Mouse (Mus musculus) mature B cell (primary cell): ENCODE measurements around the gene Stat5a.

Source experiments
- in situ Hi-C: fragments of 300-500 bp; cut with MboI; formaldehyde crosslinking; loops from 2 replicates; pipeline ENCODE4 v1.14.3; 2019

Stat5a gene

DNA sequence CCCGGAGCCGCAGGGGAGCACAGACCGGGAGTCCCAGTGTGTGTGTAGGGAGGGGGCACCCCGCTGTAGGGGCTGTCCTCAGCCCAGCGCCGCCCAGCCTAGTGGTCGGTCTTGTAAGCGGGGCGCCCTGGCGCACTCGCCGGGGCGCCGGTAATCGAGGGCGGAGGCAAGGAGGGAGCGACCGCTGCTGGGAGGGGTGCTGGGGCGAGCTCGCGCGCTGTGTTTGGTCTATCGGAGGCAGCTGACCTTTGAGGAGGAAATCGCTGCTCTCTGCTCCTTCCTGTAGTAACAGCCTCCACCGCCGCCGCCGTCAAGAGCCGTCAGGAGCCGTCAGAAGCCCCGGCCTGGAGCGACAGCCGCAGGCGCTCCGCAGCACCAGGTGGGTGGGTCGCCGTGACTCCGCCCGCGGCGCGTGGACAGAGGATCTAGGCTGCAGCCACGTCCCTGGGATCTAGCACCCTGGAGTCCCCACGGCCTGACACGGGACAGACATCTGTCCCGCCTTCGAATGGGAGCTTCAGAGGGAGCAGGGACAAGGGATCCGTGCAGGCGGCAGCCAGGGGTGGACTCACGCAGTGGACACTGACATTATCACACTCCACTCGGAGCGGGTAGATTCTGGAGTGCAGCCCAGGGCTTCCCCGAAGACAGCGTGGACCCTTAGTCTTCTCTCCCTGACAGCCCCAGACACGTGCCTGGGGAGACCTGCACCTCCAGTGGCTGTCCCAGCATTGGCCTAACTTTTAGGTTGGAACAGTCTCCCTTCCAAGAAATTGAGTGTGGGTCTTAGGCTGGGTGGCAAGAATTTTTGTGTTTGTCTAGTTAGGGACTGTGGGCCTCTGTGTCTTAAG is 1.3 kb downstream of the Stat5a start:
- in situ Hi-C loops = no loop called here

DNA sequence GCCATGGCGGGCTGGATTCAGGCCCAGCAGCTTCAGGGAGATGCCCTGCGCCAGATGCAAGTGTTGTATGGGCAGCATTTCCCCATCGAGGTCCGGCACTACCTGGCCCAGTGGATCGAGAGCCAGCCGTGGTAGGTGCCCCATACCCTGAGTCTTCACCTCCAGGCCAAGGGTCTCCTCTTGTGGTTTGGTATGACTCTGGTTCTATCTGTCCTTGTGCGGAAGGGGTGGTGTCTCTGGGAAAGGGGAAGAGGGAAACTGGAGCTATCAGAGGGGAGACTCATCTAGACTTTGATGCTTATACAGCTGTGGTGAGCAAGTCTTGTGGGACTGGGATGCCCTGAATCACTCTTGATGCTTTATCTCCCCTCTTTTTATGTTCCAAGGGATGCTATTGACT is 2.2 kb downstream of the Stat5a start:
- in situ Hi-C loops = no loop called here

DNA sequence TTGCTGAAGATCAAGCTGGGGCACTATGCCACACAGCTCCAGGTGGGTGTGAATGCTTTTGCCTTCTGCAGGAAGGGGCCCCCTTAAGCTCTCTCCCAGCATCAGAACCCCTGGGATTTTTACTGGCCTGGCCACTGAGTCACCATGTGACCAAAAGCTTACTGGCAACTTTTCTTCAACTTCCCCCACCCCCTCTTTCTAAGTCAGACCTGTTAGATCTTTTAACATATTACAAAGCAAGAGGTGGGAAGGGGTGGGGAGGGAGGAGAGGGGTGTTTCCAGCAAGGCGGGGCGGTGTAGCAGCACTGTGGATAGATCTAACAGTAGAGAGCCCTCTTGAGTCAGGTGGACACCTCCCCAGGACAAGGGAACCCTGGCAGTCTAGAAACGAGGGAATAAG is 2.7 kb downstream of the Stat5a start:
- in situ Hi-C loops = no loop called here

DNA sequence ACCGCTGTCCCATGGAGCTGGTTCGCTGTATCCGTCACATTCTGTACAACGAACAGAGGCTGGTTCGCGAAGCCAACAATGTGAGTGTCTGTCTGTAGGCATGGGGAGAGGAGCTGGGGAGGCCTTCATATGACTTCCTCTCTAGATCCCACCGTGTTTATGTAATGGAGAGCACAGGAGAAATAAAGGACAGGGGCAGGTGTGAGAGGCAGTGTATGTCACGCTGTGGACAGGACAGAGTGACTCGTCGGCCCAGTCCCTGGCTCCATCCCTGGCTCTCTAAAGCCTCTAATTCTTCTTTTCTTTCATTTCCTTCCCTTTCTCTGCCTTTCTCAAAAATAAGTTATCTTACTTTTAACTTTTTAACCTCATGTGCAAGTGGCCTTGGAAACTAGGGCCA is 4.0 kb downstream of the Stat5a start:
- in situ Hi-C loops = no loop called here

DNA sequence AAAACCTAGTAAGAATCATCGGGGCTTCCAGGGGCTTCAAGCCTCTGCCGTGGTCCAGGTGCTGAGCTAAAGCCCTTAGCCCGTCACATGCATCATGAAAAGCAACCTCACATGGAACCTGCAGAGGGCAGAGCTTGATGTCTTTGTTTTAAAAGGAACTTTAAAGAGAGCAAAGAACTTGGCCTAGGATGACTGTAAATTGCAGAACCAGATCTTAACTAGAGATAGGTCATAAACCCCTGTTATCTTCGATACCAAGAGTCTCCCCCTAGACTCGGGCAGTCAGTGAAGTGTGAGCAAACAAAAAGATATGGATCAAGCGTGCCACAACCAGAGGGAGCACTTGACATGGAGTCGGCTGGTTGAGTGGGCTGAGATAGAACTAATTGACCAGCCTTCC is 6.5 kb downstream of the Stat5a start:
- in situ Hi-C loops = no loop called here

DNA sequence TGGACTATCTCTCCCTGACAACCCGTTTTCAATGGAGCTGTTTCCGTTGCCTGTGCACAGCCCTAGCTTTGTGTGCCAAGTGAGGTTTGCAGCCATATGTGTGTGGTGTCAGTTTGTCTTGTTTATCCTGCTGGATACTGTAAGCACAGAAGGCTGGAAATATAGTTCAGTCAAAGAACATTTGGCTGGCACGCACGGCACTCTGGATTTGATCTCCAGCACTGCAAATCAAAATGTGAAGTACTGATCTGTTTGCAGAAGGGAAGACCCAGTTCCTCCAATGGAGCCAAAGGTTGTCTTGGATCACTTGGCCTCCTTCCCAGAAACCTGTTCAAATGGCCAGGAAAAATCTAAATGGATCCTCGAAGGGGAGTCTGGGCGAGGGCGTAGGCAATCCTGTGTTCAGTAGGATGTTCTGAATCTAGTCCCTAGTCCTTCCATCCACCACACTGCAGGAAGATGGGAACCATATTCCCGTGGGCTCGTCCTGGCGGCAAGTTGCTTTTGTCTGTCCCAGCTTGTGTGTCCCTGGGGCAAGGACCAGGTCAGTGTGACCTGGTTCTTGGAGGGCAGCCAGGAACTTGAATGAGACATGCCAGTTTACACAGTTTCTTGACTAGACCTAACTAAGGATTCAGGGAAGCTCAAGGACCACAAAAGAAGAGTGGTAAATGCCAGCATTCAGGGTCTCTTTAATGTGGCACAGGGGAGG is 11.3 kb downstream of the Stat5a start:
- in situ Hi-C loops = no loop called here

DNA sequence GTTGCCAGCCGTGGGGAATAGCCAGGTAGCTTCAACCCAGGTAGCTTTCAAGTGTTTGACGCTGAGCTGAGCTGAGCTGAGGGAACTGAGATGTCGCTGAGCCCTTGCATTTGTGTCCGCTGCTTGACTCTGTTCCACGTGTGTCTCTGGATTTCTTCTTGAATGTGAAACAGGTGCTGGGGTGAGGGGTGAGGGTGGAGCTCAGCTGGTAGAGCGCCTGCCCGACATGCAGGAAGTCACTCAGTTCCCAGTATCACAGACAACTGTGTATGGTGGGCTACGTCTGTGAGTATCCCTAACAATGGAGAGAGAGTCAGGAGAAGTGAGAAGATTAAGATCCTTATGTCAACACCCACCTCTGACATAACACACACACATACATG is 11.8 kb downstream of the Stat5a start:
- in situ Hi-C loops = no loop called here

DNA sequence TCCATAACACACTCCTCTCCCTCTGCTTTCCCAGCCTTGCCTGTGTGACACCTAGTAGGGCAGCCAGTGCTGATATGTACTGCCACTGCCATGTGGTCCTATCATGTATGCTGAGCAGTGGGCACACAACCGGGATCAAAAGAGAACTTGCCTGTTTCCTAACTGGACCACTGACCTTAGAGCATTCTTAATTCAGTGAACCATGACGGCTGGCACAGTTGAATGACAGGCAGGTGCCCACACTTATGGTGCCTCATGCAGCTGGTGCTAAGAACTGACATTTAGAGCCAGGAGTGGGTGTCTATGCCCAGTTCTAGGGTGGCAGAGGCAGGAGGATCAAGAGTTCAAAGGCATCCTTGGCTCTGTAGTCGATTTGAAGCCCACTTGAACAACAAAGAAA is 16.6 kb downstream of the Stat5a start:
- in situ Hi-C loops = no loop called here

DNA sequence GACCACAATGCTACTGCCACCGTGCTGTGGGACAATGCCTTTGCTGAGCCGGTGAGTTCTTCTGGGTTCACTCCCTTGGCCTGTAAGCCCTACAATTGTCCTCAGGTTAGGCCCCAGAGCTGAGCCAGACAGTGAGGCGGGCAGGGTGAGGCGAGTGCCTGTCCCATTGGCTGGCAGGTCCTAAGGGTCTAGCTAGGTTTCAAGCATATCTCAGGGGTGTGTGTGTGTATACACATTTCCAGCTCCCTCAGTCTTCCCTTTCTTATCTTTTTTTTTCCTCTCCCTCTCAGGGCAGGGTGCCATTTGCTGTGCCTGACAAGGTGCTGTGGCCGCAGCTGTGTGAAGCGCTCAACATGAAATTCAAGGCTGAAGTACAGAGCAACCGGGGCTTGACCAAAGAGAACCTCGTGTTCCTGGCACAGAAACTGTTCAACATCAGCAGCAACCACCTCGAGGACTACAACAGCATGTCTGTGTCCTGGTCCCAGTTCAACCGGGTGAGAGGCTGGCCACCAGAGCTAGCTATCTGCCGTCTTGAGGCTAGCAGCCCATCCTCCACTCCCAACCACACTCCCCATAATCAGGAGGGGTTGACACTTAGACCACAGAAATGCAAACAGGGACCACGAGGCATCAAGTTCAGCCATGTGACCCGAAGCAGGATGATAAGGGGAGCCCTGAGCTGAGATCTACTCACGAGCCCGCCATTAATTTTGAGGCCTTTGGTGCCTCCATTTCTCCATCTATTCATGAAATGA is 20.3 kb downstream of the Stat5a start:
- in situ Hi-C loops = no loop called here

DNA sequence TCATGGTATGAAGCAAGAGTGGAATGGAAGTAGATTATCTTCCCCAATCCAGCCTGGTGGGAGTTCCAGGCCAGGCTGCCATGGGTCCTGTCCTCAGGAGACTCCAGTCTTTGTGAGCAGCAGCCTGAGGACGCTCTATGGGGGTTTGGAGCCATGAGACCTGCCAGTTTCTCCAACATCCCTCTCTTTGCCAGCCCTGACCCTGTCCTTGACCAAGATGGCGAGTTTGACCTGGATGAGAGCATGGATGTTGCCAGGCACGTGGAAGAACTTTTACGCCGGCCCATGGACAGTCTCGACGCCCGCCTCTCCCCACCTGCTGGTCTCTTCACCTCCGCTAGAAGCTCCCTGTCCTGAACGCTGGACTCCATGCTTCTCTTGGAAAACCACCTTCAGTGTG is 24.5 kb downstream of the Stat5a start:
- in situ Hi-C loops = no loop called here

DNA sequence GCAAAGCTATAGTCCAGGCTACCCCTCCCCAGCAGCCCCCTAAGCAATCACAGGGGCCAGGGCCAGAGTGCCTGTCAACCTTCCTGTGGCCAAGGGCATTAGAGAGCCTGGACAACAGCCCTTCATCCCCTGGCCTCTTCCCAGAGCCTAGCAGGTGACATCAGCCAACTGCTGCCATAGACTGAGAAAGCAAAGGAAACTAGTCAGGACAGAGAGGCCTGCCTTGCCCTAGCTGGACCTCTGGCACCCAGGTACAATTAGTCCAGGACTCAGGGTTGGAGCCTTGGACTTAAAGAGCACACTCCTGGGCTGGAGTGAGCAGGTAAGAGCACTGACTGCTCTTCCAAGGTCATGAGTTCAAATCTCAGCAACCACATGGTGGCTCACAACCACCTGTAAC is 26.3 kb downstream of the Stat5a start:
- in situ Hi-C loops = no loop called here

DNA sequence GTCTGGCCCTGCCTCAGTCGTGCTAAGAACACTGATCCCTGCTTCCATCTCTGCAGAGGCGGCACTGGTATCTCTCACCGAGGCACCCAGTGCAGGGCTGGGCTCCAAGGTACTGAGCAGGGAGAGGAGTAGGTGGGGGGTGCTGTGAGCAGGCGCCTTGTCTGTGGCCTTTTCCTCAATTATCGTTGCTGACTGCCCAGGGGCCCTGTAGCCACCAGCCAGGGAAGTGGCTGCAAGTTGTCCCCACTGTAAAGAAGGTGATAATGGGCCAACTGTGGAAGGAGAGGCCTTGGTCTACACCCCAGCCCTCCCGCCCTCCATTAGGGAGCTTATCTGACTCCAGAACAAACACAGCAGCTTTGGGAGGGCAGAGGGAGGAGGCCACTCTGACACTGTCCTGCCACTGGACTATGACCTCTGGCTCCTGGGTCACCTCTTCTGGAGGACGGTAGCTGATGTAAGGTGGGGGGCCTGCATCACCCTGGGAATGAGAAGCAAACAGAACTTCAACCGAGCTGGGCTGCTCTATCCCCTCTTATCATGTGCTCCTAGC is 27.1 kb downstream of the Stat5a start:
- in situ Hi-C loops = no loop called here

DNA sequence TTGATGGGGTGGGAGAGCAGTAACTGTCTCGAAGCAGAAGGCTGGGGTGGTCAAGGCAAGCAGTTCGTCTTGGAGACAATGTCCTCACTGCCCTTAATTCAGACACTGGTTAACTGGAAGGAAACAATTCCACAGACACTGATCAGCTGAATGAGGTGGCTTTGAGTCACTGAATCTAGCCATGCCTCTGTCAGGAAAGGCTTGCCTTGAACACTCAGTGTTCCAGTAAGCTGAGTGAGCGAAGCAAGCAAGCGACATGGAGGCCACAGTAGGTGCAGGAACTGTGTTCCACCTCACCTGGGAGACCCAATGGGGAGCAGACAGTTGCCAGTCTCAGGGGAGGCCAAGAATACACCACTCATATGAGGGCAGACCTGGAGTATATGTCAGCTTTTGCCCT is 28.1 kb downstream of the Stat5a start:
- in situ Hi-C loops = no loop called here

DNA sequence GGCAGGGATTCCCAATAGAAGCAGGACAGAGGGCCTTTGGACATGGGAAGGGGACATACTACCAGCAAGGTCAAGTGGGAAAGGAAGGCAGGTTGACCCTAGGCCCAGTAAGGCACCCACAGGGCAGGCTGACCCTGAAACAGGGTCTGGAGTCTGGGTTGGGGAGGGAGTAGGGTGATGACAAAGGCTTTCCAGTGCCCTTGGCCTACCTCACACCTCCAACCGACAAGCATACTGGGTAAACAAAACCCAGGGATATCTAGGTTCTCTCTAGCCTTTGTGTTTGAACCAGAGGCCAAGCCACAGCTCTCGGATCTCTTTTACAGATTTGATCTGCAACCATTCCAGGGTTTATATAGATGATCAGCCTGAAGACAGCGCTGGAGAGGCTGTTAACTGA is 28.6 kb downstream of the Stat5a start:
- in situ Hi-C loops = no loop called here

DNA sequence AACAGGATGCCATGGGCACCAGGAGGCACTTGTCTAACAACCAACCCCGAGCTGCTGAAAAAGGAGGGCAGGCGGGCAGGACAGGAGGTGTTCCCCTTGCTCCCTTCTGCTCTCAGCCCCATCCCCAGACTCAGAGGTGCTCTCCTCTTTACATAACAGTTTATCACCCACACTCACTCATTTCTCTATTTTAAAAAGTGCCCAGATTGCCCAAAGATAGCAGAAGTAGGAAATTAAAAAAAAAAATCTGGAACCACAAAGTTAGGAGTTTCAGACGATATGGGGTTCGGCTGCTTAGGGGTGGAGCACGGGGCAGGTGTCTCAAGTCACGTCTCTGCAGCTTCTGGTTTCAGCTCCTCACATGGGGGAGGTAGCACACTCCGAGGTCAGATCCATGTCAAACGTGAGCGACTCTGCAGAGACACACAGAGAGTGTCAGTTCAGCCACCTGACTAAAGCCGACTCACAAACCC is 29.2 kb downstream of the Stat5a start:
- in situ Hi-C loops = no loop called here

DNA sequence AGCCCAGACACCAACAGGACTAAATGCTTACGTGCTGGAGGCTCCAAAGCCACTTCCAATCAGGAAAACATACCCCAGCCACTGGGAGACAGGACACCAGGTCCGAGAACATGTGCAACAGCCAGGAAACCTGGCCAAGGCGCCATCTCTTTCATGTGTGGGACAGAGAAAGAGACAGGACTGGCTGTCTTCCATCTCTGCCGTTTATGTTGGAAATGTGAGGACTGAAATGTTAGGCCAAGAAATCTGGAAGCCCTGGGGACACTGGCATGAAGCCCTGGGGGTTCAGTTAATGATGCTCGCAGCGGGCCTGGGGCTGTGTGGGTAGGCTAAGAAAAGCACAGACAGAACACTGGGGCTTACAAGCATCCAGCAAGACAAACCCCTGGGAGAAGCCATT is 31.3 kb downstream of the Stat5a start:
- in situ Hi-C loops = no loop called here

DNA sequence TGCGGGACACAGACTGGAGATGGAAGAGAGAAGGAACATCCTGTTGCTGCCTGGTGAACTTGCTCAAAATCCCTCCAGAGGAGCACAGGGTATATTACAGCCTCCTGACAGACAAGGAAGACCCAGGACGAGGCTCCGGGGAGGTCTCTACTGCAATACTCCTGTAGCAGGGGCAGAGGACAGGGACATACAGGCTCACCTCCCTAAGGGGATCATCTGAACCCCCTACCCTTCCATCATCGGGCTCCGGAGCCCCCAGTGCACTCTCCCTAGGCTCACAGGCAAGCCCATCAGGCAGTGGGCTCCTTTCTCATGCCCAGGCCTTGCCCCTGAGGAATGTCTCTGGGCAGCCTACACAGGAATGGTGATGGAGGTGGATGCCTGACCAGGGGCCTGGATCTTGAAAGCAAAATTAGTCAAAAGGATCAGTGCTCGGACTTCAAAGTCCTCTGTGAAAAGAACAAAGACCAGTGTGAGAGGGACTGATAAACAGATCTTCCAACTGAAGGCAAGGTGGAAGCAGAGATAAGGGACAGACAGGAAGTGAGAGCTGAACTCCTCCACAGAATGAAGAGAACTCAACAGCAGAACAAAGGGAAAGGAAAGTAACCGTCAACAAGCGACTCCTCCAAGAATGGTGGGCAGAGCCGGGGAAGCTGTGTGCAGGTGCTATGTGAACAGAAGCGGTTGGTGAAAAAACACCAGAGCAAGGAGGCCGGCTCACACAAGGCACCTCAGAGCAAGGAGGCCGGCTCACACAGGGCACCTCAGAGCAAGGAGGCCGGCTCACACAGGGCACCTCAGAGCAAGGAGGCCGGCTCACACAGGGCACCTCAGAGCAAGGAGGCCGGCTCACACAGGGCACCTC is 32.3 kb downstream of the Stat5a start:
- in situ Hi-C loops = no loop called here

DNA sequence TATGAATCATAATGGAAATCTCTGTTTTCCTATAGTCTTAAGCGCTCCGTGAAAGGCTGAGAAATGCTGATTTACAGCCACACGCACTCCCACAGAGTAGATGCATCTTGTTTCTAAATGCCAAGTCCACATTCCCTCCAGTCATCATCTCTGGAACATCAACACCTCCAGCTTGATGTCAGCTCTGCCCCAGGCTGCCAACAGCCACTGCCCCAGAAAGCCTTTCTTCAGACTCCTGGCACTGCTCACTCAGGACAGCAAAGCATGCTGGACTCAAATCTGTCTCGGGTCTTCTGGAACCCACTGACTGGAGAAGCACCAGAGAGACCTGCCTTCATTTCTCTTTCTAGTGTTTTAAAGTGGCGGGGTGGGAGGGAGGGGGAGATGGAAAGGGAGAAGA is 33.3 kb downstream of the Stat5a start:
- in situ Hi-C loops = no loop called here

DNA sequence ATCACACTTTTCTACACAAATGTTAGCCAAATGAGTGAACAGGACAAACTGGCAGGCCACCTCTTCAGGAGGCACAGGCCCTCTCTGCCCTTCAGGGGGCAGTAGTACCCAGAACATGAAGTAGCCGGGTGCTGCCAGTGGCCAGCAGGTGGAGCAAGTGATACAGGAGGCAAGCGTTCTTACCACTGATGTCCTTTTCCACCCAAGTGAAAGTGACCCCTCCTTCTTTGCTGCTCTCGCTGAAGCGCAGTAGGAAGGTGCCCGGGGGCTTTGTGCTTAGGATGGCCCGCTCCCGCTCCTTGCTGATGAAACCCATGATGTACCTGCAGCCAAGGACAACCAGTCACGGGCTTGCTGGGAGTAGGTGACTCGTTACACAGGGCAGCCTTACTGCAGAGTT is 34.3 kb downstream of the Stat5a start:
- in situ Hi-C loops = no loop called here

DNA sequence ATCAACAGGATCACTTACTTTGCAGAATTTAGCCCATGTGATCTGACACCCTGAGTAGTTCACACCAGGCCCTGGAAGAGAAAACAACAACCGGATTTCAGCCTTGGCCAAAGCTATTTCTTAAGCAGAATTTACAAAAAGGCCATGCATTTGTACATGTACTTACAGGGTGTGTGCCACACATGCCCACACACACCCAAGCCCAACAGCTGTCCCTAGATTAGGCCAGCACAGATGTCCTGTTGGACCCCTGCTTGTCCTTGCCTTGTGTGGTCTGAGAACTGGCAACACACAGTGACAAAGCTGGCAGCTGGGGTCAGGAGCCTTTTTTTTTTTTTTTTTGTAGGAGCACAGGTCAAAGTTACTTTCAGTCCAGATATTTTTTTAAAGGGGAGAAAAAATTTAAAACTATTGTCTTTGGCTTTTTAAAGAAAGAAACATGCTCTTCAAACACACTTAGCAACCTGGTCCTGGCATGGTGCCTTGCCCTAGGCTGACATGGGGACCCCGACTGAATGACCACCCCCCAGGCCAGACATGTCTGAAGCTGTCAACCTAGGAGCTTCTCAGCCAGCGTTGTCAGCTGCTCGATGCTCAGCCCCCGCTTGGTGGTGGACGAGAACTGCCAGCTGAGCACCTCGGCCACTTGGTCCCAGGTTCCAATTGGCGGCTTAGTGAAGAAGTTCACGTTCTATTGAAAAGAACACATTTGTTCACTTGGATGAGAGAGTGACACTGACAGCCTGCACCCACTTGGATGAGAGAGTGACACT is 35.2 kb downstream of the Stat5a start:
- in situ Hi-C loops = no loop called here

DNA sequence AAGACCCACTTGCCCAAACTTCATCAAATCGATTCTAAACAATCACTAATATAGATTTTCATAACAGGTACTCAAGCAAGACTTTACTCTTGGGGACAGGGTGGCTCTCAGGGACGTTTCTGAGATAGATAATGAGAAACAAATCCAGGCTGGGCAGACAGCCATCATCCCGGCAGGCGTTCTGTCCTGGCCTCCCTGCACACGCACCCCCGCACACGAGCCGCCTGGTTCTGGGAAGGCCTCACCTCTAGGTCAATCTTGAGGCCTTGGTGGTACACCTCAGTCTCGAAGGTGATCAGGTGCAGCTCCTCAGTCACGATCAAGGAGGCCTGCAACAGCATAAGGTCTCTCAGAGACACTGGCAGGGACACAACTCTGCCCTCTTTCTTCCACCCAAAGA is 36.9 kb downstream of the Stat5a start:
- in situ Hi-C loops = no loop called here
